Mouse (Mus musculus) thymus, adult 2 months (tissue): Measurements from ENCODE around the gene Akap10.

Experiments
- CTCF ChIP-seq: fragments of 200-500 bp; IDR thresholded peaks from 2 replicates; pipeline ENCODE4 v1.5.1; 2012; ENCODE audit warnings: mild to moderate bottlenecking, control low read depth, low read length, moderate library complexity, borderline replicate concordance; ENCODE audit not compliant: control insufficient read depth, poor library complexity, insufficient read depth; ENCODE audit errors: extremely low read depth
- POLR2A ChIP-seq: fragments of 200-500 bp; IDR thresholded peaks from 2 replicates; pipeline ENCODE4 v1.6.1; 2012; ENCODE audit warnings: mild to moderate bottlenecking, low read length, control low read depth, moderate library complexity; ENCODE audit not compliant: control insufficient read depth, poor library complexity, insufficient read depth; ENCODE audit errors: extremely low read depth

DNA sequence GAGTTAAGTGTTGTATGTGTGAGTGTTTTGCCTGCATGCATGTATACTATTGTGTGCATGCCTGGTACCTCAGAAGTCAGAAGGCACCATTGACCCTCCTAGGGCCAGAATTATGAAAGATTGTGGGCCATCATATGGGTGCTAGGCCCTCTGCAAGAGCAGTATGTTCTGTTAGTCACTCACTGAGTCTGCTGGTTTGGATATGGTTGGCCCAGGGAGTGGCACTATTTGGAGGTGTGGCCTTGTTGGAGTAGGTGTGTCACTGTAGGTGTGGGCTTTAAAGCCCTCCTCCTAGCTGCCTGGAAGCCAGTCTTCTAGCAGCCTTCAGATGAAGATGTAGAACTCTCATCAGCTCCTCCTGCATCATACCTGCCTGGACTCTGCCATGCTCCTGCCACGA is 45.7 kb upstream of the Akap10 start:
- TF ChIP-seq CTCF (no peak), POLR2A (no peak)
